Mouse (Mus musculus) heart, postnatal 10 days (tissue): ENCODE measurements around the gene Arhgap19. TPM values are rescaled to one million over a fixed set of nuclear protein-coding genes. Genes with fewer than 3 reads are reported as not detected.
"Not testable (repeated sequence)": the region's sequence is repeated elsewhere in the genome, so short reads cannot be mapped to it uniquely, and the experiment has no call there.

ENCODE experiments used
- DNase-seq, 2 experiments: peaks; one replicate each; pipeline ENCODE4 v3.0.0; 2021
- intact Hi-C: fragments of 180-260 bp; cut with DNase I; formaldehyde crosslinking; loops from one replicate; pipeline ENCODE4 v1.15.1; 2025
- total RNA-seq, 2 experiments: library from RNA; stranded (reverse); gene quantifications; 2 replicates each; pipeline ENCODE4 v1.2.3; 2021

Gene Arhgap19
- total RNA-seq = 1 to 10 TPM; 4.6 to 4.9 TPM

DNA sequence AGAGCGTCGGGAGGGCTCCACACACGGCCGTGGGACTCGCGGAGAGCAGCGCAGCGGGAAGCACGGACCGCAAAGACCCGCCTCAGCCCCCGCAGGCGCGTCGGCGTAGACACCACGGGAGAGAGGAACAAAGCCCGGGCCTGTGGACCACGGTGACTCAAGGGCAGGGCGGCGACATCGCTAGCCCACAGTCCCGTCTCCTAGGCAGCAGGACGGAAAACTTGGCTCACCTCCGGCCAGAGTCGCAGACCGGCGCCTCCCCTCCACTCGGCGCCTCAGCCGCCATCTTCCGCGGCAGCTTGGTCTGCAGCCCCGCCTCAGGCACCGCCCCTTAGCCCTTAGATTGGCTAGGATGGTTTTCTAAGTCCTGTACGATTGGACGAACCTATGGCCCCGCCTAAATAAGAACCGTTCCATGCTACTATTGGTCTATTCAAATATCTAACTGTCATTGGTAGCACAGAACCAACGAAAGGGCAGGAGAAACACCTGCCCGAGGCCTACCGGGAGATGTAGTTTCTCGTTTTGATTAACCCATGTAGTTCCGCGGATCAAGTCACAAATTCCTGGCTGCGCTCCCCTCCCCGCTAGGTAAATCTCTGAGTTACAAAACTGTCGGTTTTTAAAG, at the start of gene Arhgap19:
Gene Arhgap19, minus strand, starts transcription at position 306 of the 628 bp plus-strand sequence.
- DNase-seq = peak; percentile 94 to 95
- intact Hi-C loops = loop anchor here (2.0 kb wide), 1 partner anchor 27 kb away; the partner anchor contains the start of gene Frat1

DNA sequence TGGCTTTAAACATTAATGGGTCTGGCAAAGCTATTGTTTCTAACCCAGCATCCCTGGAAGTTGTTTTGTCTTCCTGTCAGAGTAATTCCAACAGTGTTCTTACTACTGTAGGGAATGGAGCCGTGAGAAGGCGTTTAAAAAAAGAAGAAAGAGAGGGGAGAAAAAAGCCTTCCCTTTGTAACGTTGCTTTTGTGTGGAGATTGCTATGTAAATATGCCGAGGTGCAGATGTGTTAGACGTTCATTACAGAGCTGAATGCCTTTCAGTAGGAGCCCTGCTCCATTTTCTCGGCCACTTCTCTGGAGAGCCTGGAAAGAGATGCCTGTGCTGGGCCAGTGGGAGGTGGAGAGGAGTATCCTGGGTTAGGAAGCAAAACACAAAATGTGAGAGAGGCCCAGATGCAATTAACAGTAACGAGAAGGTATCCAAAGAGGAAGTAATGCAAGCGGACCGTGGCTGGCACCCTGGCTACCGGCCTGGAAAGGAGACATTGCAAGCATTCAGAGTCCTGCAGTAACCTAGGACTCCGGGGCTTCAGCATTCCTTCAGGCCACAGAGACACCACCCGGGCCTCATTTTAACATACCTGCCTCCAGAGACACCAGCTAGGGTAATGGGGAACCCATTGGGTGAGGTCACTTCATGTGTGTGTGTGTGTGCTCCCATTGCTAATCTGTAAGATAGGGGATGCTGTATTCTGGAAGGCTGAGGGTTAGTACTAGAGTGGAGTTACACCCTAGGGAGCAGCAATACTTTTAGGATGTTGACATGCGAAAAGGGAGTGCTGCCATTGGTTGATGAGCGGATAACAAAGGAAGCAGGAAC, 49.1 kb upstream of the Arhgap19 start:
- intact Hi-C loops = no loop called here

DNA sequence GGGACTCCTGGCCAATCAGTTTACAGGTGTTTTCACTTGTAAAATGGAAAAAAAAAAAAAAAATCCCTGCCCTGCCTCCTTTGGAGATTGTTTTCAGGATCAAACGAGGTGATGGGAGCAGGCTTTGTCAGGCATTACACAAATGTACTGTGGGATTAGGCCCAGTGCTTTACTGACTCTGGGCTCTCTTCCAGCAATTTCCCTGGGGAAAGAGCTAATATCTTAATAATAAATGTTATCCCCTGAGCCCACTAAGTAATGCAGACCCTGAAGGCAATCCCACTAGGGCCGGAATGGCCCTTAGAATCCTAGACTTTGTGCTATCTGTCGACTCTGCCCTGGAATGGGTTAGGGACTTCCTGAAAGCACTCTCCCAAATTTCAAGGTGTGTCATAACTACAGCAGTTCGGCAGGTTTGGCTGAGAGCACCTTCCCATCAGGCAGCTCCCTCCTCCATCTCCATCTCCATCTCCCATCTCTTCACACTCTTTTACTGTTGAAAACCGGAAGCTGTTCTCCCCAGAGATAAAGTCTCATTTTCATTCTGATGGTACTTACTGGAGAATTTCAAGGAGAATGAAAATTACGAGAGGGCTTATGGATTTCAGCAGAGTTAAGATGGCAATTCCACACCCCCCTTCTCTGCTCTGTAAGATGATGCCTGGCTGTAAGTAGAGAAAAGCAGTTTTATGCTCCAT, 48.3 kb upstream of the Arhgap19 start:
- DNase-seq = no peak
- intact Hi-C loops = no loop called here

More for the DNA sequence above, 49.1 kb upstream of the Arhgap19 start:
- no peak for DNase-seq

DNA sequence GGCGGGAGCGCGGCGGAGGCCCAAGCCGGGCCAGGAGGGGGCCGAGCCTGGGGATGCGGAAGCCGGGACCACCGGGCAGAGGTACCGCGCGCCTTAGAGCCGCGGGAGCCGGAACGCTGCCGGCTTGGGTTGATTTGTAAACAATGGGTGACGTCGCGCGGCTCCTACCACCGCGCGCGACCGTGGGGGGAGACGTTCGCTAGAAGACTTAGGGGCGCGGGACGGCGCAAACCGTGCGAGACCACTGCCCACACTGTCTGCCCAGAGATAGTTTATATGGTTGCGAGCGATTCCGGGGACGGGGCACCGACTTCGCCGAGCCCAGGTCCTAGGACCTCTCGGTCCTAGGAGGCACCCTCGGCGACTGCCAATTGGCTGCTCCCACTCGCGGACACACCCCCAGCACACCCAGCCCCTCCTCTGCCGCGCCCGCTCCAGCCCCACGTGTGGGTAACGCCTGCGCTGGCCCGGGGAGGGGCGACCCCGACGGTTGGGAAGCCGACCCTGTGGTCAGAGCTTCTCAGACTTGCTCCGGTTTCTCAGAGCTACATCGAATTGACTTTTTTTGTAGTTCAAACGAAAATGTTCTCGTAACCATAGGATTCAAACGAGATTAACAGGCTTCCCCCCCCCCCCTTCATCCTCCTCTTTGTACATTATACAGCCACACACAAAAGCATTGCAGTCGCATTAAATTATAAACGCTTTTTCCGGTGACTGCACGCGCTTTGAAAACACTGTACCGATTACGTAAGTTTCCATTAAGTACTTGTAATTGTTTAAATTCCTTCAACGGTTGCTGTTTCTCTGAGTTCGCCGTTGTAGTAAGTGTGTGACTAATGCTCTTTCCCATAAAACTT, 46.4 kb upstream of the Arhgap19 start, which contains the start of gene Frat2:
Gene Frat2, minus strand, starts transcription at position 141 of the 860 bp plus-strand sequence.
- peak; percentile 92 for DNase-seq
- intact Hi-C loops = loop anchor here (2.0 kb wide), 1 partner anchor 17 kb away; no protein-coding TSS in a partner anchor

DNA sequence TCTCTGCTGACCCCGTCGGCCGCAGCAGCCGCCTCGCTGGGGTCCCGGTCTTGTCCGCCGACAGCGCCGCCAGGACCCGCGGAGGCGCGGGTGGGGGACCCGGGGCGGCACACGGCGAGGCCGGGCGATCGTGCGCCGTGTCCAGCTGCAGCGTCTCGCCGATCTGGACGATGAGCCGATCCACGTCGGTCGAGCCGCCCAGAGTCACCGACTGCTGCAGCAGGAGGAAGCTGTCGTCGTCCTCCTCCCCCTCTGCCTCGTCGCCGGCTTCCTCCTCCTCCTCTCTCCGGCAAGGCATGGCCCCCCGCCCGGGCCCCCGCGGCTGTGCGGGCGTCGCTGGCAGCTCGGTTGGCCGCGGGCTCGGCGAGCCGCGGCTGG, 45.8 kb upstream of the Arhgap19 start:
- intact Hi-C loops = loop anchor here (2.0 kb wide), 1 partner anchor 17 kb away; no protein-coding TSS in a partner anchor
- not testable (repeated sequence) for DNase-seq

DNA sequence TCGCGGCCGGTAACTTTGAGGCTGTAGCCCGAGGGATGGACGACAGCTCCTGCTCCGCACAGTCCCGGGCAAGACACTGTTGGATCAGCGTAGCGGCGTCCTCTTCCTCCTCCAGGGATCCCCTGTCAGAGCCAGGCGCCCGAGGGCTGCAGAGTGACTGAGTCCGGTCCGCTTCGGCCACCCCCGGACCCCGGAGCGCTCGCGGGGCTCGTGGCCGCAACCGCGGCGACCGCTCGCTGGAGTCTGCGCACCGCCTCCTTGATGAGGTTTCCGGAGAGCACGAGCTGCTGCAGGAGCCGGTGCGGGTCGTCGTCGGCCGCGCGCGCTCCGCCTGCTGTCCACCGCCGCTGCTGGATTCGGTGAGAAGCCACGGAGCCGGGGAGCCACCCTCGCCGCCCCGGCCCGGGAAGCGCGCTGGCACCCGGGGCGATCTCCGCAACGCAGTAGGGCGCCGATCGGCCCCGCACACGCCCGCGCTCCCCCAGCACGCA, 45.3 kb upstream of the Arhgap19 start:
- peak; percentile 65 to 66 for DNase-seq
- intact Hi-C loops = loop anchor here (2.0 kb wide), 1 partner anchor 16 kb away; no protein-coding TSS in a partner anchor

DNA sequence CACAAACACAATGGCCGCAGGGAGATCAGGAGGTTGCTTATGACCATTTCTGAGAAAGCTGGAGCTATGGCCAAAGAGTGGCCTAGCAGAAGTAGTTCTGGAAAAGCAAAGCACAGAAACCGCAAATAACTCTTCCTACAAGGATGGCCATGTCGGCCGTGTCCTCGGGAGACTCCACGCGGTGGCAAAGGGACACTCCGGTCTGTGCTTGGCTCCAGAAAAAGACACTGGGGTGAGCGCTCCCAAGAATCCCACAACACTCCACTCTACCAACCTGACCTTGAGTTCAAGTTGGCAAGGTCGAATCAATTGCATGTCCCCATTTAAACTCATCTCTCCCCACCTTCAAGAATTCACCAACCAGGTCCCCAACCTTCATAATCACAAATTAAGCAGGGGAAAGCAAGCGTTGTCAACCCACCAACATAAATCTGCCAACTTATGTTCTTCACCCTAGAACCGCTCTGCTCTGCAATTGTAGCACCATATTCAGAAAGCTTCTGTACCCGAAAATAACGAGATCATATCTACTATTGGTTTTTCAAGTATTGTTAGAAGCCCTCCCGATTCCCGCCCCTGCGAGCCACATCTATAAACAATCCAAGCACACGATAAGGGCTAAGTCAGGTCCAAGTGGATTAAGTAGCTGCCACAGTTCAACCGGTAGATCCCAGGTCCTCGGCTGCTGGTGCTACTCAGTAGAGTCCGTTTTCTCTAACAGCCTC, 44.7 kb upstream of the Arhgap19 start:
- intact Hi-C loops = loop anchor here (2.0 kb wide), 1 partner anchor 16 kb away; no protein-coding TSS in a partner anchor
- DNase-seq = peak; percentile 36 to 41

DNA sequence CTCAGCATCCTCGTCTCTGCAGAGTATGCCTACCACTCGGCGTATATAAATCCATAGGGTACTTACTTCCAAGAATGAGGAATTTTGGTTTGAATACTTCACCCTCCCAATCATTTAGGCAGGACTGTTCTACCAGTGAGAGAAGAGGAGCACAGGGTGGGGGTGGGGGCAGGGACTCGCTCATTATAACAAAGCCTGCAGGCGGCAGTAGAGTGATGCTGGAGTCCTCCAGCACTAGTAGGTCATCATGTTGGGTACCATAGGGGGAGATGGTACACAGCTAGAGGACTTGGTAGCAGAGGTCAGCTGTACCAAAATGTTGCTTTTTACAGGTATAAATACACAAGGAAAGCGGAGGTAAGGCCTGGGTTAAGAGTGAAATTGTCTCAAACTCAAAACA, 42.5 kb upstream of the Arhgap19 start:
- intact Hi-C loops = no loop called here

DNA sequence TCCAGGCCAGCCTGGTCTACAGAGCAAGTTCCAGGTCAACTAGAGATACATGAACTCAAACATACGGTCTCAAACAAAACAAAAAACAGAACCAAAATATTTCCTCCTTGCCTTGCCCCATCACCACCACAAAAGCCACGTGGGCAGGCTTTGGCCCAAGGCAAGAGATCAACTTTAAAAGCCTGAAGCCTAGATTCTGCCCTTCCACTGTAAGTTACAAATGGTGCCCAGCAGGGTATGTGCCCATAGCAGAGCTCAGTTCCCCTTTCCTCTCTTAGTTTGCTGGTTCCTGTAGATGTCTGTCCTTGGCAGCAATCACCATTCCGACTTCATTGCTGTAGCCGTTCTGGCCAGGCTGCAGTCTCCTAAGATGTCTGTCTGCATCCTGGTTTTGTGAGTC, 40.9 kb upstream of the Arhgap19 start:
- DNase-seq = no peak
- intact Hi-C loops = no loop called here

More for the DNA sequence above, 42.5 kb upstream of the Arhgap19 start:
- DNase-seq = no peak

DNA sequence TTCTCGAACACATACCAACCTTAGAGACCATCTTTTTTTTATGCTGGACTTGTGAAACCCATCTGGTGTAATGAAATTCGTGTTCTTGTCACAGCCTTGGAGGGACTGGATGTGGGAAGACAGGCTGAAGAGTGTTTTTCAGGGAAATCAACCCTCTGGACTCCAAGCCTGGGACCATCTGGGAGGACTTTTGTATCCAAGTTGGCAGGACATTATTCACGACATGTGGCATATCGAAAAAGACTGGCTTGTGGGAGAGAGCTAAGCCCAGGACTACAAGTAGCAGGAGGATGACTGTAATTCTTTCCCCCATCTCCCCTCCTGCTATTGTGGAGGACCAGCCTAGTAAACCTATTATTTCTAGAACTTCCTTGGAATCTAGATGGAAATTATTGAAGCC, 40.3 kb upstream of the Arhgap19 start:
- intact Hi-C loops = no loop called here
- DNase-seq = no peak

DNA sequence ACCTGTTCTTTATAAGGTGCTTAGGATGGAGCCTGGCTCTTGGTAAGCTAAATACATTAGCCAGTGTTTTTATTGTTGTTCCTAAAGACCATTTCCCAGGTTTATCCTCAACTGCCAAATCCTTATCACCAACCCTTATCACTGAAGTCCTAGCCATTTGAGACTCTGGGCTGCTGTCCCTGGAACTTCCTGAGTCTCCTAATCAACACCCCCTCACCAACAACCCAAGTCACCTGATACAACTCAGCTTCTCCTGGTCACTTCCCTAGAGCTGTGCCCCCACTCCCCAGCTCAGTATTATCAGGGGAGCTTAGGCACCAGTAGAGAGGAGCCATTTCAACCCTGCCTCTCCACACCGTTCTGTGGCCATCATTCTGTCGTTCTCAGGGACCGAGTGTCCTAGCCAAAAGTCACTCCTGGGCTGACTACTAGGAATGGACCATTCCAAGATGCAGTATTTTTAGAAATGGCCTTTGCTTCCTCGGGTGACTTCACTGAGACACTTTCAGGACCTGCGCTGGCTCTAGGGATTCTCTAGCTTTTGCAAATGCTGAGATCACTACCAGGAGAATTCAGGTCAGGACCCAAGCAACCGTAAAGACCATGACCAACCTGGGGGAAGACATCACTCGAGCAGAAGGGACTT, 39.4 kb upstream of the Arhgap19 start:
- intact Hi-C loops = no loop called here
- no peak for DNase-seq

DNA sequence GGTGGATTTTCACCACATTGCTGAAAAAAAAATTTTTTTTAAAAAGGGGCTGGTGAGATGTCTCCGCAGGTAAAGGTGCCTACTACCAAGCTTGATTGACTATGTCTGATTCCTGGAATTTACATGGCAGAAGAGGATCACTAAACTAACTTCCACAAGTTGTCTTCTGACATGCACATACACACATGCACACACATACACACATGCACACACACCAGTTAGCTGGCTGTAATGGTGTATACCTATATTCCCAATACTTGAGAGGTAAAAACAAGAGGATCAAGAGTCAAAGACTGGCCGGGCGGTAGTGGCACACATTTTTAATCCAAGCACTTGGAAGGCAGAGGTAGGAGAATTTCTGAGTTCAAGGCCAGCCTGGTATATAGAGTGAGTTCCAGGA, 37.8 kb upstream of the Arhgap19 start:
- intact Hi-C loops = no loop called here
- DNase-seq = no peak

DNA sequence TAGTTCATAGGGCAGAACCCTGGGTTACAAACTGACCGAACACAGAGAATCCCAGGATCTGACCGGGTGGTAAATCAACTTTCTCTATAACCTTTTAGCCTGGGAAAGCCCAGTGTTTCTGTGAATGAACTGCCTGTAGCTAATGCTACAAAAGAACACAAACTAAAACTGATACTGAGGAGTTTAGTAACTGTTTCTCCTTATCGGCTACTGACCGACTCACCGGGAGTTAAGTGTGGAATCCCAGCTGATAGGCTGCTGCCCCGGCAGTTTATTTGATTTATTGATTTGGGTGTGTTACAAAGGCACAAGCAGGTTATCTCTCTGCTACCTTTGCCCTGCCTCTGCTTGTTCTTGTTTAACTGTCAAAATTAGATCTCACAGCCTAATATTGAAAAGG, 37.0 kb upstream of the Arhgap19 start:
- DNase-seq = no peak
- intact Hi-C loops = no loop called here

DNA sequence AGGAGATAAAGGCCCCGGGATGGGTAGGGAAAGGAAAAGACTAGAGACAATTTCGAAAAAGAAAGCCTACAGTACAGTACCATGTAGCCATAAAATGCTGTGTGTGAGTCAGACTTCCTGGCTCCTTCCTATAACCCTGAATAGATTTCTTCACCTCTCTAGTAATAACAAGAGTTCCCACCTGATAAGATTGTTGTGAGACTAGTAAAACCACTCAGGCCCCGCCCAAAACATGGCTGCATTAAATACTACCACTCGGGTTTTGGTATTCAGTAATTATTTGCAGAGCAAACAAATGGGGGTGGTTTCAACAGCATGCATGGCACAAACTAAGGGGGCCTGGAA, 36.0 kb upstream of the Arhgap19 start:
- intact Hi-C loops = no loop called here
- no peak for DNase-seq

DNA sequence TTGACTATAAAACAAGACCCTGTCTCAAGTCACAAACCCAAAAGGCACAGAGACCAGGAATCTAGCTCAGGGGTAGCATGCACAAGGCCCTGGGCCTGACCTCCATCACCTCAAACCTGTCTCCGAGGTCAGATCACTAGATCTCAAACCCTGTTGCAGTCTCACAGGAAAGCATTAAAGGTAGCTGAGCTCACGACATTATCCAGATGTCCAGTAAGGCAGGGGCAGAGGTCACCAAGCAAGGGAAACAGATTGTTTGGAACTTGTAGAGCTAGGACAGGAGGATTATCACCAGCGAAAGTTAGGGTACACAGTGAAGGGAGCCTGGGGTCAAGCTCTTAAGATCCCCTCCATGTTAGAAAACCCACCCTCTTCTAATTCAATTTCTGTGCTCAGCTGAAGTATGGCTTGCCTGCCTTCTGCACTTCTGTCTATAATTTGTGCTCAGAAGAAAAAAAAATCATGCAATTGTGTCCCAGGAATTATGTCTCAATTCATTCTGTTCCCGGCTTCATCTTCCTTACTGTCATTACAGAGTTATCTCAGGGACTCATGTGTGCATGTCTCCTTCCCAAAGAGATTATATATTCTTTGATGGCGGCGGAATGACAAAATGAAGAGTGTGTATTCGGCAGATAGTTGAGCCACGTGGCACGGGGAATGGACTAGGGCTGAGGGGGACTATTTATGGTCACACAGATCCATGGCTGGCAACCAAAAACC, 35.5 kb upstream of the Arhgap19 start:
- DNase-seq = peak in 1 of 2 experiments; percentile 20
- intact Hi-C loops = no loop called here

DNA sequence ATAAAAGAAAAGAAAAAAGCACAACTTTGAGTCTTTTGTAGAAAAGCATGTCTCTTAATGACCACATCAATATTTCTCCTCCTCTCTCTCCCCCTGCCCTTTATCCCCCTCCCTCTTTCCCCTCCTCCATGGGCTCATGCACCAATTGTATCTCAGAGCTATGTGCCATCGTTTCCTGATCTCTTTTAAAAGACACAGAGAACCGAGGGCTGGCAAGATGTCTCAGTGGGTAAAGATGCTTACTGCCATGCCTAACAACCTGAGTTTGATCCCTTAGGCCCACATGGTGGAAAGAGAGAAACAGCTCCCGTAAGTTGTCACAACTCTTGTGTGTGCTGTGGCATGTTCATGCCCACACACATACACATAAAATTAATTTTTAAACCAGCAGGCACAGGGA, 34.9 kb upstream of the Arhgap19 start:
- intact Hi-C loops = no loop called here
- no peak for DNase-seq

DNA sequence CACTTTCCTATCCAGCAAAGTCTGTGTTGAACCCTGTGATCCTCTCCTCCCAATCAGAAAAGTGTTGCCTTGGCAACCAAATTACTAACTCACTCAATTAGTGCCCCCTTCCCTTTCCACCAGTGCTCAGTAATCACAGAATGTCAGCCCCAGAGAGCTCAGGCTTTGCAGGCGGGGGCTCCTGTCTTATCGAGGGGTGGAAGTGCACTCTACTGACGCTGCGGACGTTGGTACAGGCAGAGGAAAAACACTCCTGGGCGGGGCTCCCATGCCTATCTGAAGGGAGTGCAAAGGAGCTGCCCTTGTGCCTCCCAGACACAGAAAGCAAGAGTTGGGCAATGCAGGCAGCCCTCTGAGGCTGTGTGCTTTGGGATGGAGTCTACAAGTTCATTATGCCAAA, 34.0 kb upstream of the Arhgap19 start:
- intact Hi-C loops = no loop called here
- peak; percentile 24 to 26 for DNase-seq

DNA sequence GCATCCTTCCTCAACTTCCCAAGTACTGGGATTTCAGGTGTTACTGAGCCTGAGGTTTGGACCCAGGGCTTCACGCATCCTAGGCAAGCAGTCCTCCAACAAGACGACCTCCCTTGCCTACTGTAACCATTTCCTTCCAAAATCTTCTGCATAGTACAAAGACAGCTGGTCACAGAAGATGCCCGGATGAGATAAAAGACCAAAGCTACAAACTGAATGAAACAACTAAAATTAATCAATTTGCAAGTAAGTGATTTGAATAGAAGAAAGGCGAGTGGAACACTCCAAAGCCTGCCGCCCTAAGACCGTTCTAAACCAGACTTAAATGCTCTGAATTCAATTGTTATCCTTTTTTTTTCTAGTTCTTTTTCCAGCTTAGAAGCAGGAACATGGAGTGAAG, 33.6 kb upstream of the Arhgap19 start:
- intact Hi-C loops = no loop called here
- DNase-seq = no peak
